In the genomic region with DNA sequence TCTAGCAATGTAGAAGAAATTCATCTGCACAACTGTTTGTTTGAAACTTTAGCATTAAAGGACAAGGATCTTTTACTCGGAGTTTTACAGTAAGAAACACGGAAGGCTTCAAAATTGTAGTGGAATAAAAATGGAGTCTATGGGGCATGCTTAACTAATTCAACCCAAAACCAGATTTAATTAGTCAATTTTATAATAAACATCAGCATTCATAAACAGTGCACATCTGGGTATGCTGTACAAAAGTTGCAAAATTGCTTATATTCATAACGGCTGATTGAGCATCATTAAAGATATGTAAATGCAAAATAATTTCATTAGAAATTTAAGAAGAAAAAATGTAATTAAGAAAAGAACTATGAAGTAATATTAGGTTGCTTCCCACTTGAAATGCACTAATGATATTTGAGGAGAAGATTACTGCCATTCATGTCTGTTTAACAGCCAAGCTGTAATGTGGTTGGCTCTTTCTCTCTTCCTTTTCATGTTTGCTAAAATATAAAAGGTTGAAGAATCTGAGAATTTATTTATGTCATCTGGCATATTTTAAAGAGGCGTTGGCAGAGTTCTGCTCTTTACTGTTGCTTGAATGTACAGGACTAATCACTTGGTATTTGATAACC, we compare ENCODE assay signal across 27 mouse cellular contexts.
"Had no signal": no experiment of that assay in that cellular context is flagged by ENCODE, and none has a peak within 500 bp of the region (broad histone marks: within the 10 kb centered on the region; RNA-seq: fewer than 3 reads in every experiment).

No protein-coding gene starts in this region.

- H3K4me2 ChIP-seq: heart, embryonic 11.5 days; heart, embryonic 13.5 days; heart, embryonic 15.5 days; hindbrain, embryonic 13.5 days; hindbrain, embryonic 15.5 days; kidney, embryonic 15.5 days; limb, embryonic 13.5 days; limb, embryonic 15.5 days; liver, embryonic 12.5 days had no signal

- H3K9ac ChIP-seq: heart, embryonic 13.5 days; heart, embryonic 15.5 days; hindbrain, embryonic 13.5 days; hindbrain, embryonic 15.5 days; kidney, embryonic 15.5 days; limb, embryonic 13.5 days; limb, embryonic 15.5 days; liver, embryonic 12.5 days; liver, embryonic 14.5 days had no signal

- H3K9me3 ChIP-seq: heart, embryonic 13.5 days; heart, embryonic 15.5 days; hindbrain, embryonic 13.5 days; hindbrain, embryonic 15.5 days; kidney, embryonic 15.5 days; limb, embryonic 13.5 days; limb, embryonic 15.5 days; liver, embryonic 12.5 days had no signal

- H3K27me3 ChIP-seq: heart, embryonic 13.5 days; heart, embryonic 15.5 days; hindbrain, embryonic 13.5 days; hindbrain, embryonic 15.5 days; kidney, embryonic 15.5 days; limb, embryonic 13.5 days; limb, embryonic 15.5 days; liver, embryonic 12.5 days had no signal

- ATAC-seq: hindbrain, postnatal 0 days; intestine, embryonic 16.5 days; liver, embryonic 12.5 days had no signal

- H3K27ac ChIP-seq: heart, adult 2 months; heart, embryonic 13.5 days; heart, embryonic 15.5 days; hindbrain, embryonic 13.5 days; hindbrain, embryonic 15.5 days; hindbrain, postnatal 0 days; kidney, embryonic 15.5 days; kidney, postnatal 0 days; limb, embryonic 13.5 days; limb, embryonic 15.5 days; liver, embryonic 12.5 days; liver, embryonic 14.5 days had no signal

- DNase-seq: gastrocnemius, postnatal 14 days; gastrocnemius, postnatal 36 days; heart, adult 11 months; heart, adult 2 months; heart, postnatal 14 days; heart, postnatal 36 days; kidney, adult 11 months; kidney, adult 2 months; kidney, adult 9 months; kidney, postnatal 14 days; kidney, postnatal 36 days; layer of hippocampus, adult 9-11 months; layer of hippocampus, postnatal 36 days; left cerebral cortex, postnatal 4 days had no signal

- H3K36me3 ChIP-seq: heart, embryonic 13.5 days; heart, embryonic 15.5 days; hindbrain, embryonic 13.5 days; hindbrain, embryonic 15.5 days; kidney, embryonic 15.5 days; limb, embryonic 13.5 days; limb, embryonic 15.5 days; liver, embryonic 12.5 days had no signal

- H3K4me3 ChIP-seq: heart, adult 2 months; heart, embryonic 13.5 days; heart, embryonic 15.5 days; hindbrain, embryonic 13.5 days; hindbrain, embryonic 15.5 days; kidney, embryonic 15.5 days; limb, embryonic 13.5 days; limb, embryonic 15.5 days; liver, embryonic 12.5 days had no signal

- H3K4me1 ChIP-seq: hindbrain, embryonic 13.5 days; hindbrain, embryonic 15.5 days; kidney, embryonic 15.5 days; limb, embryonic 13.5 days; limb, embryonic 15.5 days; liver, embryonic 12.5 days had no signal
